Mouse (Mus musculus) embryonic facial prominence, embryonic 13.5 days (tissue): ENCODE measurements around the gene Baz1b. TPM values are rescaled to one million over a fixed set of nuclear protein-coding genes. Genes with fewer than 3 reads are reported as not detected.
A peak's percentile ranks its signal among the peaks of the same experiment; 100 is the strongest.

Source experiments
- ATAC-seq: fragments of 200-750 bp; cut with Nextera tagmentation; 2 replicates; pipeline ENCODE4 v1.8.0; 2017; ENCODE audit warnings: low read depth; ENCODE audit not compliant: insufficient number of reproducible peaks, insufficient read depth, low FRiP score, low TSS enrichment
- H3K27ac ChIP-seq: fragments of 300-500 bp; sonication (generic); 2 replicates; pipeline ENCODE4 v1.5.1; 2015; ENCODE audit warnings: moderate library complexity, mild to moderate bottlenecking, inconsistent platforms
- H3K27me3 ChIP-seq: fragments of 300-500 bp; sonication (generic); 2 replicates; pipeline ENCODE4 v1.6.1; 2015; ENCODE audit warnings: mild to moderate bottlenecking, inconsistent platforms
- H3K36me3 ChIP-seq: fragments of 300-500 bp; sonication (generic); 2 replicates; pipeline ENCODE4 v1.6.1; 2015; ENCODE audit warnings: mild to moderate bottlenecking, inconsistent platforms
- H3K4me1 ChIP-seq: fragments of 300-500 bp; sonication (generic); 2 replicates; pipeline ENCODE4 v1.6.1; 2015; ENCODE audit warnings: inconsistent platforms
- H3K4me2 ChIP-seq: fragments of 300-500 bp; sonication (generic); 2 replicates; pipeline ENCODE4 v1.6.1; 2015; ENCODE audit warnings: moderate library complexity, mild to moderate bottlenecking, inconsistent platforms
- H3K4me3 ChIP-seq: fragments of 300-500 bp; sonication (generic); 2 replicates; pipeline ENCODE4 v1.5.1; 2015; ENCODE audit warnings: mild to moderate bottlenecking, inconsistent platforms
- H3K9ac ChIP-seq: fragments of 300-500 bp; sonication (generic); 2 replicates; pipeline ENCODE4 v1.6.1; 2015; ENCODE audit warnings: mild to moderate bottlenecking, inconsistent platforms
- H3K9me3 ChIP-seq: fragments of 300-500 bp; sonication (generic); 2 replicates; pipeline ENCODE4 v1.6.1; 2016; ENCODE audit warnings: inconsistent platforms
- WGBS: fragments of 180-500 bp; shearing (Covaris S2); methylation state at CpG from one replicate; pipeline ENCODE4 v1.1.7; 2015; ENCODE audit warnings: mixed read lengths; 5-methylcytosine and 5-hydroxymethylcytosine counted together
- polyA plus RNA-seq: library from polyadenylated mRNA; unstranded; fragments of >200 nt; fragmentation: Nextera tagmentation; extraction: Ambion mirVana; gene quantifications from 2 replicates; pipeline ENCODE4 v1.2.1, GENCODE M21; 2015

Baz1b gene
- polyA plus RNA-seq, 1 experiment from 2014 or later, result 54.7 TPM

DNA sequence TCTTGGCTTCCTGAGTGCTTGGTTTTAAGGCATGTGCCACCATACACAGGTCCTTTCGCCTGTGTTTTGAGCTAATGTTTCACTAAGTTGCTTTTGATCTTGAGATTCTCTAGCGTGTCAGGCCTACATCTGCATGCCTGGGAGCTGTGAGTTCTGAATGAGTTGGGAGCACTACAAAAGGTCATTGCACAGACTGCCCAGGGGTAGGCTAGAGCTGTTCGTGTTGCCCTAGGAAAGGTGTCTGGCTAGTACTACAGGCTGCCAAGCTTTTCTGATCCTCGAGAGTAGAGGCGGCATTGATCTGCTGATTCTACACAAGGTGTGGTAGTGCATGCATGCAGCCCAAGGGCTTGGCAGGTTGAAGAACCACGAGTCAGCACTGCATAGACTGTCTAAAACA is 24.2 kb upstream of the Baz1b start:
- no peak for ATAC-seq
- H3K9ac ChIP-seq, result no peak overlapping the region
- no peak overlapping the region for H3K4me2 ChIP-seq
- H3K4me1 ChIP-seq, result 0 out of 2 replicates have a peak, but pooled peaks cover 1% of the 10 kb centered on the region
- no peak overlapping the region for H3K27ac ChIP-seq
- no peak overlapping the region for H3K4me3 ChIP-seq
- H3K36me3 ChIP-seq, result peaks cover 57% of the 10 kb centered on the region
- no peaks in the 10 kb centered on the region for H3K9me3 ChIP-seq
- no peaks in the 10 kb centered on the region for H3K27me3 ChIP-seq
- 80% methylated on average over 6 of the region's 6 CpGs for WGBS

- Histone ChIP-seq H3K36me3 (peaks cover 31% of the 10 kb centered on the region), H3K9ac (no peak overlapping the region), H3K4me1 (peaks cover 12% of the 10 kb centered on the region), H3K4me2 (no peak overlapping the region), H3K4me3 (no peak overlapping the region), H3K27ac (no peak overlapping the region), H3K9me3 (no peaks in the 10 kb centered on the region), H3K27me3 (no peaks in the 10 kb centered on the region)
- ATAC-seq, result no peak
- 83% methylated on average over 4 of the region's 4 CpGs for WGBS
Measured at GRCm38 (mm10) chr5:135166909-135167308, 20.2 kb upstream of the Baz1b start.

DNA sequence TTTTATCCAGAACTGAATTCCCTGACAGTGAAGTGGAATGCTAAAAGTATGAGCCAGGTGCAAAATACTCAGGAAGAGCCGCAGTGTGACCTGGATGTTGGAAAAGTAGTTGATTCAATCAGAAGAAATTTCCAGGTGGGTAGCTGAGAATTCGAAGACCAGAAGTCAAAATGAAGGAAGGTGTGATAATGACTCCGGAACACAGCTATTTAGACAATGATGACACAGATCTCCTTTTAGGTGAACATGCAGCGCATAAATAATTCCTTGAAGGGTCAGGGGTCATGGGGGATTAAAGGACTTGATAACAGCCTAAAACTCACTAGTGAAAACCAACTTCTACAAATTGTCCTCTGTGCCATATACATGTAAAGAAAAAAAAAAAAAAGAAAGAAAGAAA is 19.6 kb upstream of the Baz1b start:
- peaks cover 31% of the 10 kb centered on the region for H3K36me3 ChIP-seq
- H3K27ac ChIP-seq, result peak overlapping the region; percentile 99; the same call in 1 of the 2 replicates
- no peak overlapping the region; the same call in 1 of the 2 replicates for H3K4me3 ChIP-seq
- no peaks in the 10 kb centered on the region for H3K9me3 ChIP-seq
- no peak for ATAC-seq
- WGBS, result 94% methylated on average over 4 of the region's 4 CpGs
- peaks cover 12% of the 10 kb centered on the region for H3K4me1 ChIP-seq
- H3K27me3 ChIP-seq, result no peaks in the 10 kb centered on the region
- peak overlapping the region; percentile 66; the same call in 1 of the 2 replicates for H3K4me2 ChIP-seq
- H3K9ac ChIP-seq, result no peak overlapping the region; the same call in 1 of the 2 replicates

GRCm38 (mm10) chr5:135168063-135169062 is 18.7 kb upstream of the Baz1b start, which contains the start of gene Bcl7b:
Gene Bcl7b, plus strand, starts transcription at chr5:135168283.
- H3K4me2 ChIP-seq, result peak within 1 kb of the TSS; percentile 66
- H3K9me3 ChIP-seq, result no peaks in the 10 kb centered on the region
- peak; percentile 95 for ATAC-seq
- H3K27me3 ChIP-seq, result no peaks in the 10 kb centered on the region
- peaks cover 31% of the 10 kb centered on the region for H3K36me3 ChIP-seq
- peak within 1 kb of the TSS; percentile 87 for H3K9ac ChIP-seq
- peak within 1 kb of the TSS; percentile 99 for H3K27ac ChIP-seq
- peaks cover 12% of the 10 kb centered on the region for H3K4me1 ChIP-seq
- 2% methylated on average over 94 of the region's 95 CpGs for WGBS
- peak within 1 kb of the TSS; percentile 62 for H3K4me3 ChIP-seq

DNA sequence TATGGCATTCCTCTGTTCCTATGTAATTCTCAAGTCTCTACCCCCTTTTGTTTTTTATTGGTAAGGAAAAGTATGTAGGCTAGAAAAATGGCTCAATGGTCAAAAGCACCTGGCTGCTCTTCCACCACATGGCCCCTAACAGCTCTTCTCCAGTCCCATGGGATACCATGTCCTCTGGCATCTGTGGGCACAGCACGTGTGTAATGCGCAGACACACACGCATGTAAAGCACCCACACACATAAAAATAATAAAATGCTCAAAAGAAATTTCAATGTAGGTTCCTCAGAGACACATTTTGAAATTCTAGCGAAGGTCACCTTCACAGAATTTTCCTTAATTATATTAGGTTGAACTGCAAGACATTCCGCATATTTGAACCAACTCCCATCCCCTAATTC is 17.6 kb upstream of the Baz1b start:
- peaks cover 38% of the 10 kb centered on the region for H3K36me3 ChIP-seq
- ATAC-seq, result no peak
- peak overlapping the region; percentile 62 for H3K4me3 ChIP-seq
- peak overlapping the region; percentile 99; the same call in 1 of the 2 replicates for H3K27ac ChIP-seq
- WGBS, result 89% methylated on average over 5 of the region's 5 CpGs
- no peaks in the 10 kb centered on the region for H3K9me3 ChIP-seq
- no peaks in the 10 kb centered on the region for H3K27me3 ChIP-seq
- H3K4me2 ChIP-seq, result peak overlapping the region; percentile 66
- peaks cover 12% of the 10 kb centered on the region for H3K4me1 ChIP-seq
- H3K9ac ChIP-seq, result peak overlapping the region; percentile 87

GRCm38 (mm10) chr5:135171688-135172220 is 15.3 kb upstream of the Baz1b start:
- H3K27ac ChIP-seq, result no peak overlapping the region
- H3K27me3 ChIP-seq, result no peaks in the 10 kb centered on the region
- no peaks in the 10 kb centered on the region for H3K9me3 ChIP-seq
- H3K4me2 ChIP-seq, result no peak overlapping the region
- peaks cover 12% of the 10 kb centered on the region for H3K4me1 ChIP-seq
- no peak for ATAC-seq
- peak overlapping the region; percentile 44; the same call in 1 of the 2 replicates for H3K9ac ChIP-seq
- peaks cover 54% of the 10 kb centered on the region for H3K36me3 ChIP-seq
- no peak overlapping the region for H3K4me3 ChIP-seq
- WGBS, result 86% methylated on average over 6 of the region's 6 CpGs

DNA sequence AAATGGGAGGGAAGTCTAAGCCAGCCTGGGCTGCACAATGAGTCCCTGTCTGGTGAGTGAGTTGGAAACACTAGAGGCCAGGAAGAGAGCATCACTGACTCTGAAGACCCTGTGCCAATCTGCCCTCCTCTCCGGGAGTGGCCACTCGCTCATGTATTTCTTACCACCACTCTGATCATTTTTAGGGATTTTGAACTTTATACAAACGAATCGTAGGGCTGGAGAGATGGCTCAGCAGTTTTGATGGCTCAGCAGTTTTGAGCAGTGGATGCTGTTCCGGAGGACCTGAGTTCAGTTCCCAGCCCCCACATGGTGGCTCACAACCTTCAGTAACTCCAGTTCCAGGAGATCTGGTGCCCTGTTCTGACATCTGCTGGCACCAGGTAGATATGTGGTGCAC is 14.1 kb upstream of the Baz1b start:
- no peak for ATAC-seq
- peaks cover 64% of the 10 kb centered on the region for H3K36me3 ChIP-seq
- no peak overlapping the region for H3K9ac ChIP-seq
- 94% methylated on average over 5 of the region's 5 CpGs for WGBS
- no peaks in the 10 kb centered on the region for H3K9me3 ChIP-seq
- peaks cover 9% of the 10 kb centered on the region for H3K4me1 ChIP-seq
- no peak overlapping the region for H3K4me2 ChIP-seq
- H3K27me3 ChIP-seq, result no peaks in the 10 kb centered on the region
- no peak overlapping the region for H3K4me3 ChIP-seq
- no peak overlapping the region for H3K27ac ChIP-seq

- Histone ChIP-seq H3K27me3 (no peaks in the 10 kb centered on the region), H3K36me3 (peaks cover 83% of the 10 kb centered on the region)
- ATAC-seq, result no peak
Measured at GRCm38 (mm10) chr5:135175086-135175485, 12.0 kb upstream of the Baz1b start.

GRCm38 (mm10) chr5:135178523-135178922 is 8.5 kb upstream of the Baz1b start:
- Histone ChIP-seq H3K36me3 (peaks cover 81% of the 10 kb centered on the region), H3K9me3 (no peaks in the 10 kb centered on the region), H3K9ac (no peak overlapping the region), H3K27me3 (no peaks in the 10 kb centered on the region), H3K4me3 (no peak overlapping the region), H3K4me1 (no peaks in the 10 kb centered on the region), H3K27ac (no peak overlapping the region), H3K4me2 (no peak overlapping the region)
- no peak for ATAC-seq
- WGBS, result 78% methylated on average over 3 of the region's 3 CpGs

More at GRCm38 (mm10) chr5:135175086-135175485, 12.0 kb upstream of the Baz1b start:
- Histone ChIP-seq H3K4me1 (no peaks in the 10 kb centered on the region), H3K9me3 (no peaks in the 10 kb centered on the region), H3K4me2 (no peak overlapping the region), H3K4me3 (no peak overlapping the region), H3K27ac (no peak overlapping the region), H3K9ac (no peak overlapping the region)

- 89% methylated on average over 4 of the region's 4 CpGs for WGBS
- no peak for ATAC-seq
- no peaks in the 10 kb centered on the region for H3K4me1 ChIP-seq
- peaks cover 76% of the 10 kb centered on the region for H3K36me3 ChIP-seq
- H3K9ac ChIP-seq, result no peak overlapping the region
- no peak overlapping the region for H3K4me2 ChIP-seq
- H3K9me3 ChIP-seq, result no peaks in the 10 kb centered on the region
- H3K4me3 ChIP-seq, result no peak overlapping the region
- no peaks in the 10 kb centered on the region for H3K27me3 ChIP-seq
- no peak overlapping the region for H3K27ac ChIP-seq
Measured at GRCm38 (mm10) chr5:135178996-135179395, 8.1 kb upstream of the Baz1b start.

DNA sequence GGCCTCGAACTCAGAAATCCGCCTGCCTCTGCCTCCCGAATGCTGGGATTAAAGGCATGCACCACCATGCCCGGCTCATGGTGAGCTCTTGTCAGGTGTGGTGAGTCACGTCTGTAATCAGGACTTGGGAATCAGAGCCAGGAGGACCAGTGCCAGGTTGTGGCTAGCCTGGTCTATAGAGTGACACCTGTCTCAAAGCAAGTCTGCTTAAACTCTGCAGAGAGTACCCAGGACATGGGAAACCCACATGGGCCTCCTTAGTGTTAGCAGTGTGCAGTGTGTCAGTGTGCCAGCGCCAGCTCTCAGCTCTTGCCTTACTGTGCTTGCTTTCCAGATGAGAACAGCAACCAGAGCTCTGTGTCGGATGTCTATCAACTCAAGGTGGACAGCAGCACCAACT is 7.4 kb upstream of the Baz1b start:
- H3K4me3 ChIP-seq, result no peak overlapping the region
- H3K9ac ChIP-seq, result 0 out of 2 replicates have a peak overlapping the region, but pooled peaks have one; percentile 16
- H3K9me3 ChIP-seq, result 0 out of 2 replicates have a peak, but pooled peaks cover 1% of the 10 kb centered on the region
- no peaks in the 10 kb centered on the region for H3K27me3 ChIP-seq
- no peak overlapping the region for H3K4me2 ChIP-seq
- no peak overlapping the region for H3K27ac ChIP-seq
- WGBS, result 96% methylated on average over 7 of the region's 7 CpGs
- no peaks in the 10 kb centered on the region for H3K4me1 ChIP-seq
- H3K36me3 ChIP-seq, result peaks cover 74% of the 10 kb centered on the region
- ATAC-seq, result no peak
